Mouse (Mus musculus) kidney, adult 2 months (tissue): ENCODE data around the gene Itga6.

Source experiments
- CTCF ChIP-seq: fragments of 200-500 bp; conservative IDR thresholded peaks from 2 replicates; pipeline ENCODE4 v1.5.1; 2011; ENCODE audit warnings: low read depth, mild to moderate bottlenecking, control low read depth, low read length, moderate library complexity, mixed read lengths; ENCODE audit not compliant: insufficient read depth, insufficient read length
- POLR2A ChIP-seq: fragments of 200-500 bp; IDR thresholded peaks from one replicate; pipeline ENCODE4 v1.6.1; 2011; ENCODE audit warnings: low read depth, low read length, control low read depth

- no peak for TF ChIP-seq CTCF
- TF ChIP-seq POLR2A = no peak
Measured at GRCm38 (mm10) chr2:71724028-71724427, 21.4 kb upstream of the Itga6 start.
